Mouse (Mus musculus) macrophage (primary cell): Measurements from ENCODE around the gene Zfp385c. TPM values are rescaled to one million over a fixed set of nuclear protein-coding genes. Genes with fewer than 3 reads are reported as not detected.
"Not testable (repeated sequence)": the region's sequence is repeated elsewhere in the genome, so short reads cannot be mapped to it uniquely, and the experiment has no call there.

ENCODE experiments used
- H3K27ac ChIP-seq: fragments of 350-480 bp; formaldehyde crosslinking; 2 replicates; pipeline ENCODE4 v1.9.0; 2021
- H3K36me3 ChIP-seq: fragments of 350-480 bp; formaldehyde crosslinking; 2 replicates; pipeline ENCODE4 v1.9.0; 2021; ENCODE audit errors: inconsistent target
- H3K4me3 ChIP-seq: fragments of 350-480 bp; formaldehyde crosslinking; 2 replicates; pipeline ENCODE4 v1.9.0; 2021; ENCODE audit errors: inconsistent target
- H3K79me2 ChIP-seq: fragments of 350-480 bp; formaldehyde crosslinking; 2 replicates; pipeline ENCODE4 v1.9.0; 2021; ENCODE audit errors: inconsistent target
- WGBS: methylation state at CpG from one replicate; pipeline ENCODE4 v1.1.7; 2026; ENCODE audit warnings: inconsistent platforms; ENCODE audit not compliant: missing documents; 5-methylcytosine and 5-hydroxymethylcytosine counted together
- polyA plus RNA-seq: library from polyadenylated mRNA; stranded (reverse); fragments of 250-400 nt; gene quantifications from 3 replicates; pipeline ENCODE4 v1.2.4, GENCODE M21; 2018; ENCODE audit warnings: inconsistent platforms

Zfp385c gene
- polyA plus RNA-seq, 1 experiment from 2014 or later, result 1.2 TPM

DNA sequence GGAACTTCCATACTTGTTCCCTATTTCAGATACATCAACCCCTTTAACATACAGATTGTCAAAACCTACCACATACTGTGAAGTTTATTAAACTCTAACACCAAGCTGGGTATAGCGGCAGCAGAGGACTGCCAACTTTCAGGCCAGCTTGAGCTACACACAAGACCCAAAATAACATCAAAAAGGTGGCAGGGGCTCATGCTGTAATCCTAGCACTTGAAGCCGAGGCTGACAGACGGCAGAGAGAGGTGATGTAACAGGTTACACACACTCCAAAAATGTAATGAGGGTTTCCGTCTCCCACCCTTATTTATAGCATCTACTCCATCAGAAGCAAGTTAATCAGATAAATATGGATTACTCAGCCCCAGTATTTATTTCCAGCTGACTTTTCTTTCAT is 96.7 kb downstream of the Zfp385c start:
- H3K4me3 ChIP-seq, result no peak overlapping the region
- H3K36me3 ChIP-seq, result peaks cover 99% of the 10 kb centered on the region
- H3K27ac ChIP-seq, result no peak overlapping the region
- peaks cover 57% of the 10 kb centered on the region; the same call in 1 of the 2 replicates for H3K79me2 ChIP-seq
- 91% methylated on average over 4 of the region's 4 CpGs for WGBS

- 98% methylated on average over 7 of the region's 7 CpGs for WGBS
- H3K27ac ChIP-seq, result no peak overlapping the region
- no peak overlapping the region for H3K4me3 ChIP-seq
- H3K36me3 ChIP-seq, result peaks cover 97% of the 10 kb centered on the region
- peaks cover 47% of the 10 kb centered on the region; the same call in 1 of the 2 replicates for H3K79me2 ChIP-seq
Measured at GRCm38 (mm10) chr11:100594608-100595007, 97.6 kb downstream of the Zfp385c start.

DNA sequence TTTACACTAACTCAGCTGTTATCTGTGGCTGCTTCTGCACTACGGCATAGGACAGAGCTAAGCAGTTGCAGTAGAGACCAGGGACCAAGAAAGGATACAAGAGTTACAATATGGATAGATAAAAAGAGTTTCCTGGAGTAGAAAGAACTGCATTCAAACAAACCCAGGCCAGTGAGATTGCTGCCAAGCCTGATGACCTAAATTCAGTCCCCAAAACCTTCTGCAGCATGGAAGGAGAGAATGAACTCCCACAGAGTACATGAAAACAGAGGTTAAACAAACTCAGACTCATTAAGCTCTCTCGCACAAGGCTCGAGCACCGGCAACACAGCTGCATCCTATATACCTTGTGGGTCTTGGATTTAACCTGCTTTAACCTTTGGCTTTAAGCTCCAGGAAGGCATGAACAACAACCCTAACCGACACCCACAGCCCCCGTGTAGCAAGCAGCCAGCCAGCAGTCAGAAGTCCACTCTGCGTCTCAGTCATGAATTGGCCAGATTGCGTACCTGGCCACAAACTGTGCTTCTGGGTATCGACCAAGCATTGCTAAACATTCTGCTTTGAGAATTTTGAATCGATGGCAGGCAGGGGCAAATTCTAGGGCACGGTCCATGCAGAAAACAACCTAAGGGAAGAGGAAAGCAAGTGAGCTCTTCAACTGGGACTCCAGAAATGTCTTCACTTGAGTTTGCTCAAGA is 99.8 kb downstream of the Zfp385c start:
- Histone ChIP-seq H3K36me3 (peaks cover 85% of the 10 kb centered on the region), H3K79me2 (peaks cover 32% of the 10 kb centered on the region; the same call in 1 of the 2 replicates), H3K4me3 (no peak overlapping the region), H3K27ac (no peak overlapping the region)
- 95% methylated on average over 11 of the region's 11 CpGs for WGBS

GRCm38 (mm10) chr11:100588462-100588861 is 103.8 kb downstream of the Zfp385c start:
- Histone ChIP-seq H3K36me3 (peaks cover 74% of the 10 kb centered on the region), H3K4me3 (no peak overlapping the region), H3K27ac (peak overlapping the region; percentile 32; the same call in 1 of the 2 replicates), H3K79me2 (peaks cover 11% of the 10 kb centered on the region; the same call in 1 of the 2 replicates)
- WGBS, result 91% methylated on average over 2 of the region's 2 CpGs

GRCm38 (mm10) chr11:100585148-100585547 is 107.1 kb downstream of the Zfp385c start:
- Histone ChIP-seq H3K79me2 (peaks cover 22% of the 10 kb centered on the region; the same call in 1 of the 2 replicates), H3K27ac (no peak overlapping the region), H3K4me3 (no peak overlapping the region), H3K36me3 (peaks cover 60% of the 10 kb centered on the region)
- WGBS, result 91% methylated on average over 3 of the region's 3 CpGs

DNA sequence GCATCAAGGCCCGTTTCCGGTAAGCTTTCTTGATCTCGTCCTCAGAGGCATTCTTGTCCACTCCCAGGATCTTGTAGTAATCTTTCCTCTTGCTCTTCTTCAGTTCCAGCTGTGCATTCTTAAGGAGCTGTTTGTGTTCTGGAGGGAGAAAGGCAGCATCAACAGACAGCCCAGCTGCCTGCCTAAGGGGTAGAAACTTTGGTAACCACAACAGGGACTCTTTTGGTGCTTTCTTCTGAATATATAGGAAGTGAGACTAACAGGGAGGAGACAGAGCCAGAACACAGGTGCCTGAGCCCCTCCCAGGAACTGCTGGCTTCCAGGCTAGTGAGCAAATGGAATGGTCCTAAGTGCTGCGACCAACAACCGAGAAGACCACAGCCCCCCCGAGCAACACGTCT is 107.7 kb downstream of the Zfp385c start:
- Histone ChIP-seq H3K27ac (no peak overlapping the region), H3K4me3 (no peak overlapping the region)

DNA sequence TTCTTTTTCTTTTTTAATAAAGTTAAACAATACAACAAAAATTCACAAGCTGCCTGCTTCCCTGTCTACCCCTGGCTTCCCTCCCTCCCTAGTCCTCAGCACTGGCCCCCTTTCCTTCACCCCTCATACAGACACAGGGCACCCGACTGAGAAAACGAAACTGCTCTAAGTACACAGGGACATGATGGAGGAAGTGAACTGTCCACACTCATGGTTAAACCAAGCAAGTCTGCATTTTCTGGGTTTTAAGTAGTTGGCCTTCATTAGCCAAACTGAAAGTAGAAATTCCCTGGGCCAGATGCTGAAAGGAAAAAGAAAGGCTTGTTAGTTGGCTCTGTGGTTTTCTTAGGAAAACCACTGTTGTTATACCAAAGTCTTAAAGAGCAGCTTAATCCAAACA is 109.4 kb downstream of the Zfp385c start:
- Histone ChIP-seq H3K27ac (peak overlapping the region; percentile 46), H3K36me3 (peaks cover 58% of the 10 kb centered on the region), H3K79me2 (peaks cover 37% of the 10 kb centered on the region; the same call in 1 of the 2 replicates), H3K4me3 (no peak overlapping the region)
- whole genome bisulfite sequencing, result 10% methylated on average over 2 of the region's 2 CpGs

More for the DNA sequence above, 107.7 kb downstream of the Zfp385c start:
- WGBS, result 67% methylated on average over 7 of the region's 7 CpGs
- peaks cover 22% of the 10 kb centered on the region; the same call in 1 of the 2 replicates for H3K79me2 ChIP-seq
- peaks cover 57% of the 10 kb centered on the region for H3K36me3 ChIP-seq

GRCm38 (mm10) chr11:100582413-100582812 is 109.8 kb downstream of the Zfp385c start:
- H3K27ac ChIP-seq, result peak overlapping the region; percentile 46
- no CpG with 5 or more reads among the region's 1 CpGs for WGBS

DNA sequence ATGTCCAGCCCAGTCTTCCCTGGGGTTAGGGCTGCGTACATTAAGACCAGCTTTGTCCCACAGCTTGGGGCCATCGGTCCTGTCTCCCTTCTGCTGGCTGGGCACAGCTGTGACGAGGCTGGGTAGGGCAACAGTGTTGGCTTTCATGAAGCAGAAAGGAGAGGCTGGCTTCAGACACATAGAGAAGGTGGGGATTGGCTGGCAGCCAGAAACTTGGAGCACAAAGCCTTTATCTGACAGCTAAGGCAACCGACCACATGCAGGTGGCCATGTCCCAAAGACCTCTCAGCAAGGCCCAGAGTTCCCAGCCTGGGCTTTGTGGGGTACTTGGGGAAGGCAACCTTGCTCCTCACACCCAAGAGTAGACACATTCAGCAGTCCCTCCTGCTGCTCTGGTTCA is 110.5 kb downstream of the Zfp385c start:
- 86% methylated on average over 4 of the region's 4 CpGs for WGBS
- Histone ChIP-seq H3K36me3 (peaks cover 58% of the 10 kb centered on the region), H3K27ac (no peak overlapping the region), H3K79me2 (peaks cover 37% of the 10 kb centered on the region; the same call in 1 of the 2 replicates), H3K4me3 (no peak overlapping the region)

More at GRCm38 (mm10) chr11:100582413-100582812, 109.8 kb downstream of the Zfp385c start:
- not testable (repeated sequence) for H3K4me3 ChIP-seq
- peaks cover 37% of the 10 kb centered on the region; the same call in 1 of the 2 replicates for H3K79me2 ChIP-seq
- peaks cover 58% of the 10 kb centered on the region for H3K36me3 ChIP-seq

DNA sequence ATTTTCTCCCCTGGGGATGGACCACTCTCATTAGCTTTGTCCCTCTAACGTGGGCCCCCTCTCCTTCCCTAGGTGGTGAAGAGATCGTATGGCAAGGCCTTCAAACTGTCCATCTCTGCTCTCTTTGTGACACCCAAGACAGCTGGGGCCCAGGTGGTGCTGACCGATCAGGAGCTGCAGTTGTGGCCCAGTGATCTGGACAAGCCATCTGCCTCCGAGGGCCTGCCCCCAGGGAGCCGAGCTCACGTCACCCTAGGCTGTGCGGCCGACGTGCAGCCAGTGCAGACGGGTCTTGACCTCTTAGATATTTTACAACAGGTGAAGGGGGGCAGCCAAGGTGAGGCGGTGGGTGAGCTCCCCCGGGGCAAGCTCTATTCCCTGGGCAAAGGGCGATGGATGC is 112.0 kb downstream of the Zfp385c start:
- WGBS, result 96% methylated on average over 12 of the region's 13 CpGs
- H3K36me3 ChIP-seq, result peaks cover 47% of the 10 kb centered on the region
- H3K4me3 ChIP-seq, result no peak overlapping the region
- no peak overlapping the region for H3K27ac ChIP-seq
- peaks cover 50% of the 10 kb centered on the region; the same call in 1 of the 2 replicates for H3K79me2 ChIP-seq

GRCm38 (mm10) chr11:100579116-100579799 is 113.0 kb downstream of the Zfp385c start:
- H3K79me2 ChIP-seq, result peaks cover 53% of the 10 kb centered on the region; the same call in 1 of the 2 replicates
- WGBS, result 92% methylated on average over 9 of the region's 9 CpGs
- H3K36me3 ChIP-seq, result peaks cover 38% of the 10 kb centered on the region
- no peak overlapping the region for H3K4me3 ChIP-seq
- H3K27ac ChIP-seq, result no peak overlapping the region

DNA sequence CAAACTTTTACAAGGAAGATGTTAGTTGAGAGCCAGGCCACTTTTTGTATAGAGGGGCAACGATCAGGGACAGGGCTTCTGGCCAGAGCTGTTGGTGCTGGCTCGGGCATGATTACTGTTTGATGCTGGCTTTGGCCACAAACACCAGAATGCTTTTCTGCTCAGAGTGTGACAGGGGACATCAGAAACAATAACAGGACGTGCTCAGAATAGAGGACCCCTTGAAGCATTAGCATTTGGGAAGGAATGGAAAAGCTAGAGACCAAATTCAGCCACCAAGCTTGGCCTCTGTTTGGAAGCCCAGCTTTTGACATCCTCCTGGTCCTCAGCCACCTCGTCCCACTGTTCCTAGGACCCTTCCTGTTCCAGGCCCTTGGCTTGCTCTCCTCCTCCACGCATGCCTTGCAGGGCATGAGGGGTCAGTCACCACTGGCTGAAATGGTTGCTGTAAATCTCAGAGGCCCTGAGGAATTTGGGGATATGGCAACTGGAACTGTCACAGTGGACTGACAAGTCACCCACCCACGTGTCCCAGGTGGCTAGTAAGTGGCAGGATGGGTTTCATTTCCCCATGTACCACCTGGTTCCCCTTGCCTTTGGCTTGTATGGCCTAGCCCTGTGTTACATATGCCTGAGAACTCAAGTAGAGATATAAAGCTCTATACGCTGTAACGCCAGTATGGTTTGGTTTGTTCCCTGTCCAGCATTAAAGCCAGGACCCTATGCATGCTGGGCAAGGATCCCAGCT is 114.2 kb downstream of the Zfp385c start:
- peaks cover 53% of the 10 kb centered on the region; the same call in 1 of the 2 replicates for H3K79me2 ChIP-seq
- WGBS, result 79% methylated on average over 8 of the region's 8 CpGs
- H3K4me3 ChIP-seq, result no peak overlapping the region
- H3K36me3 ChIP-seq, result peaks cover 28% of the 10 kb centered on the region
- no peak overlapping the region for H3K27ac ChIP-seq
